Mouse (Mus musculus): ENCODE data around the gene Krtap1-5. TPM values are rescaled to one million over a fixed set of nuclear protein-coding genes. Genes with fewer than 3 reads are reported as not detected.
A peak's percentile ranks its signal among the peaks of the same experiment; 100 is the strongest.

Krtap1-5 gene
- polyA plus RNA-seq, 1 experiment from 2014 or later, result not detected

DNA sequence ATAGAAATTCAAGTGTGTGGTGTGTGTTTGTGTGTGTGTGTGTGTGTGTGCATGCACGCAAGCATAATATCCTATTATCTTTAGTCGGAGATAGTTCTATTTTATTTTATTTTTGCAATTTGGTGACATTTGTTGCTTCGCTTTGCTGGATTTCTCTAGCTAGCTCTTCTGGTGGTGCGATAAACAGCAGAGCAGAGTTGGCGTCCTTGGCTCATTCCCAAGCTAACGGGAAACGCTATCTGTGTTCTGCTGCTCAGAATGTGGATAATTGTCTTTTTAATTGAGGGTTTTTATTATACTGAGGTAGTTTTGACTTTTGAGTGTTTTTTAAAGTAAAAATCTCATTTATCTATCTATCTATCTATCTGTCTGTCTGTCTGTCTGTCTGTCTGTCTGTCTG, 4.3 kb upstream of the Krtap1-5 start:
- no peaks in the 10 kb centered on the region for H3K9me3 ChIP-seq (ENCODE audit: control insufficient read depth, low read length)
- H3K27ac ChIP-seq (ENCODE audit: low read depth, low read length), result no peak overlapping the region
- no peaks in the 10 kb centered on the region for H3K27me3 ChIP-seq (ENCODE audit: control insufficient read depth, insufficient read depth, low read length)
- 92% methylated on average over 7 of the region's 7 CpGs for WGBS
- no peaks in the 10 kb centered on the region for H3K4me1 ChIP-seq (replicated peaks; ENCODE audit: control insufficient read depth, insufficient read depth, low read length)
- H3K36me3 ChIP-seq (ENCODE audit: control insufficient read depth, insufficient read depth, low read length), result no peaks in the 10 kb centered on the region
- H3K4me2 ChIP-seq (replicated peaks; ENCODE audit: low read depth, low read length), result no peak overlapping the region
- no peak overlapping the region for H3K4me3 ChIP-seq (ENCODE audit: low read depth, low read length)
- no peak for ATAC-seq (ENCODE audit: low FRiP score)
- no peak for DNase-seq (ENCODE audit: low spot score)
- no peak overlapping the region for H3K9ac ChIP-seq (ENCODE audit: low read depth, low read length)

DNA sequence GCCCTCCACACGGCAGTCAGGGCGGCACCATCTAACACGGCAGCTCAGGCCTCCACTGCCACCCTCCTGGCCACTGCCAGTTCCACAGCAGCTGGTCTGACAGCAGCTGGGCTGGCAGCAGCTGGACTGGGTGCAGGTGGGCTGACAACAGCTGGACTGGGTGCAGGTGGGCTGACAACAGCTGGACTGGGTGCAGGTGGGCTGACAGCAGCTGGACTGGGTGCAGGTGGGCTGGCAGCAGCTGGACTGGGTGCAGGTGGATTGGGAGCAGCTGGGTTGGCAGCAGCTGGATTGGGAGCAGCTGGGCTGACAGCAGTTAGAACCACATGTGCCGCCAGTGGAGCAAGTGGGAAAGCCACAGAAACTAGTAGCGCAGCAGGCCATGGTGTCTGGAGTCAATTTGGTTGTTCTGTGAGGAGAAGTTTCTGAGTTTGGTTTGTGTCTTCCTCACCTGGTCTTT, 2.5 kb upstream of the Krtap1-5 start, which contains the start of gene Krtap1-4:
Gene Krtap1-4 (minus strand): TSS at position 410 of the 460 bp plus-strand sequence.
- Histone ChIP-seq H3K9me3 (ENCODE audit: control insufficient read depth, low read length) (no peaks in the 10 kb centered on the region), H3K4me1 (replicated peaks; ENCODE audit: control insufficient read depth, insufficient read depth, low read length) (no peaks in the 10 kb centered on the region), H3K36me3 (ENCODE audit: control insufficient read depth, insufficient read depth, low read length) (no peaks in the 10 kb centered on the region), H3K4me3 (ENCODE audit: low read depth, low read length) (no peak within 1 kb of the TSS), H3K9ac (ENCODE audit: low read depth, low read length) (no peak within 1 kb of the TSS), H3K4me2 (replicated peaks; ENCODE audit: low read depth, low read length) (no peak within 1 kb of the TSS), H3K27me3 (ENCODE audit: control insufficient read depth, insufficient read depth, low read length) (no peaks in the 10 kb centered on the region), H3K27ac (ENCODE audit: low read depth, low read length) (no peak within 1 kb of the TSS)
- ATAC-seq (ENCODE audit: low FRiP score), result no peak
- DNase-seq (ENCODE audit: low spot score), result no peak
- 73% methylated on average over 4 of the region's 5 CpGs for WGBS

DNA sequence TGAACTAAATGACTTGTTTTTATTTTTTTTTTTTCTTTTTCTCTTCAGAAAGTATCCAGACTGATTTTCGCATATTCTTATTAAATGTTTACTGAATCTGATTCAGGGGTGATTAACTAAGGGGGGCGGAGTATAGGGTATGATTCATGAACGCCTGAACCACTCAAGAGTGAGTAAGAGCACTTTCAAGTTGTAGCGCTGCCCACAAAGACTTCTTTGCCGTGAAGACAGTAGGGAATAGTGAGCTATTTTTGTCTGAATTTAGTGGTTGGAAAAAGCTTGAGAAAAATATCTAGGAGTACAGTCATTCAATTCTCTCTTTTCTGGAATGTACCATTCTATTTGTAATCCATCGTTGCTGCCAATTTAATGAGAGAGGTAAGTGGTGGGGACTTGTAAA, 748 bp upstream of the Krtap1-5 start:
- no peak for ATAC-seq (ENCODE audit: low FRiP score)
- no peaks in the 10 kb centered on the region for H3K4me1 ChIP-seq (replicated peaks; ENCODE audit: control insufficient read depth, insufficient read depth, low read length)
- no peak overlapping the region for H3K27ac ChIP-seq (ENCODE audit: low read depth, low read length)
- no peaks in the 10 kb centered on the region for H3K27me3 ChIP-seq (ENCODE audit: control insufficient read depth, insufficient read depth, low read length)
- no peak overlapping the region for H3K4me3 ChIP-seq (ENCODE audit: low read depth, low read length)
- 88% methylated on average over 6 of the region's 6 CpGs for WGBS
- no peak for DNase-seq (ENCODE audit: low spot score)
- H3K9ac ChIP-seq (ENCODE audit: low read depth, low read length), result no peak overlapping the region
- no peaks in the 10 kb centered on the region for H3K36me3 ChIP-seq (ENCODE audit: control insufficient read depth, insufficient read depth, low read length)
- H3K4me2 ChIP-seq (replicated peaks; ENCODE audit: low read depth, low read length), result no peak overlapping the region
- no peaks in the 10 kb centered on the region for H3K9me3 ChIP-seq (ENCODE audit: control insufficient read depth, low read length)

DNA sequence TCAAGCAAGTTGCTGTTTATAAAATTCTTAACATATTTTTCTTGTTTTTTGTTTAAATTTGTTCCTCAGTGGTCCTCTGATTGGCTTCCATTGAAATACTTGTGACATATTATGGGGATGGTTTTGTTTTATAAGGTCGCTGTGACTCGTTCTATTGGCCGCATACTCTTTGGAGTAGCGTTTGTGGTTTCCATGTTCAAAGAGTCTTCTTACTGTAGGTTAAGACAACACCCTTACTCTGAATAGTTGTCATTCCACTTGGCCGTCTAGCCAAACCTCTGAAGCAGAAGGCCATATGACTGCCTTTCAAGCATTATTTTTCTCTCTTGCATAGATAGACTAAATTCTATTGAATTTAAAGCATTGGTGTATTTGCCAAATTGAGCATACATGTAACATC, 235 bp upstream of the Krtap1-5 start:
- H3K27me3 ChIP-seq (ENCODE audit: control insufficient read depth, insufficient read depth, low read length), result no peaks in the 10 kb centered on the region
- DNase-seq (ENCODE audit: low spot score) (no peak), ATAC-seq (ENCODE audit: low FRiP score) (no peak)
- H3K9me3 ChIP-seq (ENCODE audit: control insufficient read depth, low read length), result no peaks in the 10 kb centered on the region
- WGBS, result 89% methylated on average over 5 of the region's 5 CpGs
- H3K4me1 ChIP-seq (replicated peaks; ENCODE audit: control insufficient read depth, insufficient read depth, low read length), result no peaks in the 10 kb centered on the region
- H3K9ac ChIP-seq (ENCODE audit: low read depth, low read length), result no peak overlapping the region
- no peaks in the 10 kb centered on the region for H3K36me3 ChIP-seq (ENCODE audit: control insufficient read depth, insufficient read depth, low read length)
- no peak overlapping the region for H3K4me2 ChIP-seq (replicated peaks; ENCODE audit: low read depth, low read length)
- no peak overlapping the region for H3K27ac ChIP-seq (ENCODE audit: low read depth, low read length)
- H3K4me3 ChIP-seq (ENCODE audit: low read depth, low read length), result no peak overlapping the region

DNA sequence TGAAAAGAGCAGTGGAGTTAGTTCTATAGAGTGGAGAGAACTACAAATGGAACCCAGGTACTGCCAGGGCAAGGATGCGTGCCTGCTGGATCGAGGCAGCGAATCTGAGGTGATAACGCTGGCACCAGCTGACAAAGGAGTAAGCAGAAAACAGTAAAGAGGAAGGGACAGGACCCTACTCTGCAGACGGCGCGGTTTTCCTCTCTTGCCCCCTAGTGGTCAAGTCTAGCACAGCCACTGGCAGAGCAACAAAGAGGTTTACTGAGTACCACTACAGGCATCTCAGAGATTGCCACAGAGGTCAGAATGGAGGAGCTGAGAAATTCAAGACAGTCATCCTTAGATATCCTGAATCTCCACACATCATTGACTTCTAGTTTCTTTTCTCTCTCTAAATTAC, 6.7 kb downstream of the Krtap1-5 start:
- H3K4me1 ChIP-seq (replicated peaks; ENCODE audit: control insufficient read depth, insufficient read depth, low read length), result no peaks in the 10 kb centered on the region
- DNase-seq (ENCODE audit: low spot score) (peak; percentile 87), ATAC-seq (ENCODE audit: low FRiP score) (peak; percentile 63)
- no peaks in the 10 kb centered on the region for H3K36me3 ChIP-seq (ENCODE audit: control insufficient read depth, insufficient read depth, low read length)
- no peaks in the 10 kb centered on the region for H3K9me3 ChIP-seq (ENCODE audit: control insufficient read depth, low read length)
- no peak overlapping the region for H3K27ac ChIP-seq (ENCODE audit: low read depth, low read length)
- H3K9ac ChIP-seq (ENCODE audit: low read depth, low read length), result peak overlapping the region; percentile 42; the same call in 1 of the 2 replicates
- peak overlapping the region; percentile 32; the same call in 1 of the 2 replicates for H3K4me2 ChIP-seq (replicated peaks; ENCODE audit: low read depth, low read length)
- H3K4me3 ChIP-seq (ENCODE audit: low read depth, low read length), result no peak overlapping the region
- WGBS, result 6% methylated on average over 7 of the region's 7 CpGs
- no peaks in the 10 kb centered on the region for H3K27me3 ChIP-seq (ENCODE audit: control insufficient read depth, insufficient read depth, low read length)

DNA sequence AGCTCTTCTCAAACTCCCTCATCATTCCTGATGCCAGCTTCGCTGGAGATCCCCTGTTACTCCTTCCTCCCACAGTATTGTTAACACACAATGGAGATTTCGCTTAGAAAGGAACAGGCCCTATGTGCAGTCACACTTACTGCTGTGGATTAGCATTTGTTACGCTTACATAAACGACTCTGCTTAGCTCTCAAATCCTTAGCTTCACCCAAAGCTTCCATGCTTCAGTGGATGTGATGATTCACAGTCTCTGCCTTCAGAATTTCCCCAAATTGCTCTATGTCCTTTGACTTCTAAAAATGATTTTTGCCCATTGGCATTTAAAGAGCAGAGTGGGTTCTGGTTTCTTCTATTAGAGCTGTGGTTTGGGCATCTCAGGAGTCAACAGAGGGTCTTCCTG, 7.7 kb downstream of the Krtap1-5 start:
- no peak for DNase-seq (ENCODE audit: low spot score)
- H3K27me3 ChIP-seq (ENCODE audit: control insufficient read depth, insufficient read depth, low read length), result no peaks in the 10 kb centered on the region
- H3K9ac ChIP-seq (ENCODE audit: low read depth, low read length), result no peak overlapping the region
- no peak overlapping the region for H3K4me3 ChIP-seq (ENCODE audit: low read depth, low read length)
- ATAC-seq (ENCODE audit: low FRiP score), result no peak
- H3K36me3 ChIP-seq (ENCODE audit: control insufficient read depth, insufficient read depth, low read length), result no peaks in the 10 kb centered on the region
- H3K4me1 ChIP-seq (replicated peaks; ENCODE audit: control insufficient read depth, insufficient read depth, low read length), result no peaks in the 10 kb centered on the region
- H3K9me3 ChIP-seq (ENCODE audit: control insufficient read depth, low read length), result no peaks in the 10 kb centered on the region
- 46% methylated on average over 4 of the region's 4 CpGs for WGBS
- H3K27ac ChIP-seq (ENCODE audit: low read depth, low read length), result no peak overlapping the region
- H3K4me2 ChIP-seq (replicated peaks; ENCODE audit: low read depth, low read length), result no peak overlapping the region

DNA sequence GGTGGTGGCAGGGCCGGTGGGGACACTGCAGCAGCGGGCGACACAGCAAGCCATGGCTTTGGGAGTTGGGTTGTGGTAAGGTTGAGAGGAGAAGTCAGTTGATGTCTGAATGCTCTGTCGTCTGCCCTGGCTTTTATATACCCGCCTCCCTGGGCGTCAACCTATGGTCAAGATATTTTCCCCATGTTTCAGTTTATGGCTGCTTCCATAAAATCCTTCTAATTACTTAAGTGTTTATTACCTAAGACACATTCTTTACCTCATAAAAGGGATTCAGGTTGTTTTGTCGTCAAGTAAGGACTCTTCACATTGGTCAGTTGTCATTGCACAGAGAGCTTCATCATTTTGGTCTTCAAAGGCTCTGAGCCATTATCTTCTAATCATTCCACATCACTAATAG, 14.3 kb downstream of the Krtap1-5 start, which contains the start of gene Krtap3-1:
Gene Krtap3-1 (minus strand): TSS at position 101 of the 400 bp plus-strand sequence.
- H3K4me2 ChIP-seq (replicated peaks; ENCODE audit: low read depth, low read length), result no peak within 1 kb of the TSS
- H3K27me3 ChIP-seq (ENCODE audit: control insufficient read depth, insufficient read depth, low read length), result no peaks in the 10 kb centered on the region
- 94% methylated on average over 7 of the region's 7 CpGs for WGBS
- H3K4me3 ChIP-seq (ENCODE audit: low read depth, low read length), result no peak within 1 kb of the TSS
- no peak within 1 kb of the TSS for H3K9ac ChIP-seq (ENCODE audit: low read depth, low read length)
- H3K9me3 ChIP-seq (ENCODE audit: control insufficient read depth, low read length), result no peaks in the 10 kb centered on the region
- H3K36me3 ChIP-seq (ENCODE audit: control insufficient read depth, insufficient read depth, low read length), result no peaks in the 10 kb centered on the region
- H3K4me1 ChIP-seq (replicated peaks; ENCODE audit: control insufficient read depth, insufficient read depth, low read length), result no peaks in the 10 kb centered on the region
- ATAC-seq (ENCODE audit: low FRiP score) (no peak), DNase-seq (ENCODE audit: low spot score) (no peak)
- H3K27ac ChIP-seq (ENCODE audit: low read depth, low read length), result no peak within 1 kb of the TSS

DNA sequence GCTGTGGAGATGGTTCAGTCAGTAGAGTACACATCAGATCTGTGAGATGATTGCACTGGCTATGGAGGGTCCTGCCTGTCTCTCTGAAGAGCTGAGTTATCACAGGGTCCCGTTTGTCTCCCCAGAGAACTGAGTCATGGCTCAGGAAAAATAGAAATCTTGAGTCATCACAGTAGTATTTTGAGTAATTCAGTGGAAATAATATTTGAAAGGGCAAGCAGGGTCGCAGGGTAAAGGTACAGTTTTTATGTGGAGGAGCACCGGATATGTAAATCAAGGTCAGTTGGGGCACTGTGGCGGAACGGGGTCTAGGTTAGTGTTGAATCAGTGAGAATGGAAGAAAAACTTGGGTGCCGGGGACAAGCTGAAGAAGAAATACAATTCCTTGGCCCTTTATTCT, 18.2 kb downstream of the Krtap1-5 start:
- no peaks in the 10 kb centered on the region for H3K4me1 ChIP-seq (replicated peaks; ENCODE audit: control insufficient read depth, insufficient read depth, low read length)
- H3K36me3 ChIP-seq (ENCODE audit: control insufficient read depth, insufficient read depth, low read length), result no peaks in the 10 kb centered on the region
- WGBS, result 81% methylated on average over 6 of the region's 6 CpGs
- no peak overlapping the region for H3K9ac ChIP-seq (ENCODE audit: low read depth, low read length)
- no peak overlapping the region for H3K4me3 ChIP-seq (ENCODE audit: low read depth, low read length)
- no peak for DNase-seq (ENCODE audit: low spot score)
- H3K27me3 ChIP-seq (ENCODE audit: control insufficient read depth, insufficient read depth, low read length), result no peaks in the 10 kb centered on the region
- no peak for ATAC-seq (ENCODE audit: low FRiP score)
- no peaks in the 10 kb centered on the region for H3K9me3 ChIP-seq (ENCODE audit: control insufficient read depth, low read length)
- H3K4me2 ChIP-seq (replicated peaks; ENCODE audit: low read depth, low read length), result no peak overlapping the region
- H3K27ac ChIP-seq (ENCODE audit: low read depth, low read length), result no peak overlapping the region

DNA sequence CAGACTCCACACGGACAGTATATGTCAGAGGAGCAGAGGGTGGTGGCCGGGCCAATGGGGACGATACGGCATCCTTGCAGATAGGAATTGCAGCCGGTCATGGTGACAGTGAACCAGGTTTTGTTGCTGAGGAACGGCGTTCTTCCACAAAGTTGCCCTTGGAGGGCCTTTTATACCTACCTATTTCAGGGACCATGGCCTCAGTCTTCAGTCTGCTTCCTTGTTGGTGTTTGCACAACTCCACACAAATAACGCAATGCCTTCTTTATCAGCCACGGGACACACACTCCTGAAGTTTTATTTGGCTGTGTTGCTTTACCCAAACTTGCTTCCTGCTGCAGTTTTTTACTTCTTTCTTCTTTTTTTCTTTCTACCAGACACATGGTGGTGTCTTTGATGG, 21.4 kb downstream of the Krtap1-5 start, which contains the start of gene Gm11939:
Gene Gm11939 (minus strand): TSS at position 101 of the 400 bp plus-strand sequence.
- no peaks in the 10 kb centered on the region for H3K9me3 ChIP-seq (ENCODE audit: control insufficient read depth, low read length)
- H3K27me3 ChIP-seq (ENCODE audit: control insufficient read depth, insufficient read depth, low read length), result no peaks in the 10 kb centered on the region
- no peak within 1 kb of the TSS for H3K4me2 ChIP-seq (replicated peaks; ENCODE audit: low read depth, low read length)
- no peaks in the 10 kb centered on the region for H3K36me3 ChIP-seq (ENCODE audit: control insufficient read depth, insufficient read depth, low read length)
- H3K4me1 ChIP-seq (replicated peaks; ENCODE audit: control insufficient read depth, insufficient read depth, low read length), result no peaks in the 10 kb centered on the region
- no peak within 1 kb of the TSS for H3K4me3 ChIP-seq (ENCODE audit: low read depth, low read length)
- no peak within 1 kb of the TSS for H3K9ac ChIP-seq (ENCODE audit: low read depth, low read length)
- ATAC-seq (ENCODE audit: low FRiP score) (no peak), DNase-seq (ENCODE audit: low spot score) (no peak)
- 88% methylated on average over 9 of the region's 9 CpGs for WGBS
- no peak within 1 kb of the TSS for H3K27ac ChIP-seq (ENCODE audit: low read depth, low read length)

All from hindbrain, embryonic 11.5 days (tissue).